Comparison of ENCODE assay signal across 10 mouse cellular contexts in genomic region chr19:32127180-32127850, GRCm38 (mm10). TPM values are rescaled to one million over a fixed set of nuclear protein-coding genes. Genes with fewer than 3 reads are reported as not detected.
DNase-seq lines count a peak whose midpoint lies in the region; ATAC-seq and TF ChIP-seq lines count a peak whose summit lies in the region.
"Had no signal": no experiment of that assay in that cellular context is flagged by ENCODE, and none has a peak within 500 bp of the region (broad histone marks: within the 10 kb centered on the region; RNA-seq: fewer than 3 reads in every experiment).

No protein-coding gene starts in this region.

- H3K4me2 ChIP-seq in lung, embryonic 15.5 days, result no peak overlapping the region
- H3K4me2 ChIP-seq in intestine, postnatal 0 days (replicated peaks; ENCODE audit: low read depth), result no peak overlapping the region
- H3K4me2 ChIP-seq: embryonic facial prominence, embryonic 15.5 days; limb, embryonic 13.5 days had no signal

- H3K4me3 ChIP-seq in lung, embryonic 15.5 days, result no peak overlapping the region
- H3K4me3 ChIP-seq in intestine, postnatal 0 days (ENCODE audit: low read depth, low read length), result no peak overlapping the region
- H3K4me3 ChIP-seq: embryonic facial prominence, embryonic 15.5 days; limb, embryonic 13.5 days had no signal

- no peaks in the 10 kb centered on the region for H3K27me3 ChIP-seq in lung, embryonic 15.5 days
- H3K27me3 ChIP-seq in intestine, postnatal 0 days (replicated peaks; ENCODE audit: control insufficient read depth, insufficient read depth, low read length), result no peaks in the 10 kb centered on the region
- H3K27me3 ChIP-seq: embryonic facial prominence, embryonic 15.5 days; limb, embryonic 13.5 days had no signal

- ATAC-seq in lung, embryonic 15.5 days (ENCODE audit: borderline replicate concordance, extremely low read depth, low FRiP score, low TSS enrichment), result peak; percentile 55; the same call in 1 of the 2 replicates
- peak; percentile 42; the same call in 1 of the 2 replicates for ATAC-seq in intestine, postnatal 0 days

- no peak overlapping the region for H3K9ac ChIP-seq in lung, embryonic 15.5 days
- no peak overlapping the region for H3K9ac ChIP-seq in intestine, postnatal 0 days (ENCODE audit: low read depth, low read length)
- H3K9ac ChIP-seq: embryonic facial prominence, embryonic 15.5 days; limb, embryonic 13.5 days had no signal

- TF ChIP-seq CTCF in intestine, postnatal 0 days (IDR thresholded peaks at IDR 0.05; ENCODE audit: low read depth), result peak; percentile 80

- H3K9me3 ChIP-seq in lung, embryonic 15.5 days, result no peaks in the 10 kb centered on the region
- H3K9me3 ChIP-seq in intestine, postnatal 0 days (ENCODE audit: control insufficient read depth), result no peaks in the 10 kb centered on the region
- H3K9me3 ChIP-seq: embryonic facial prominence, embryonic 15.5 days; limb, embryonic 13.5 days had no signal

- peak; percentile 42 for DNase-seq in adrenal gland, postnatal 14 days
- no peak for DNase-seq in adrenal gland, adult 8-10 months
- no peak for DNase-seq in lung, postnatal 14 days
- DNase-seq in naive thymus-derived CD4-positive, alpha-beta T cell, adult 2 months (ENCODE audit: low read depth), result peak; percentile 49
- DNase-seq in gastrocnemius, postnatal 14 days, result no peak
- DNase-seq in natural killer cell, adult 2 months (ENCODE audit: low spot score in 2 of 2), result no peak

- no peak overlapping the region for H3K27ac ChIP-seq in lung, embryonic 15.5 days
- peak overlapping the region; percentile 50; the same call in 1 of the 2 replicates for H3K27ac ChIP-seq in intestine, postnatal 0 days (ENCODE audit: low read depth, low read length)
- H3K27ac ChIP-seq: embryonic facial prominence, embryonic 15.5 days; limb, embryonic 13.5 days had no signal

- 70% methylated on average over 10 of the region's 10 CpGs for WGBS in lung, embryonic 15.5 days
- 64% methylated on average over 10 of the region's 10 CpGs for whole genome bisulfite sequencing in intestine, postnatal 0 days

- intact Hi-C loops in gastrocnemius, postnatal 14 days (cut with DNase I; ENCODE audit: low total_unique reads), result no loop called here

- H3K36me3 ChIP-seq in lung, embryonic 15.5 days, result peaks cover 14% of the 10 kb centered on the region
- peaks cover 16% of the 10 kb centered on the region; the same call in 1 of the 2 replicates for H3K36me3 ChIP-seq in intestine, postnatal 0 days (ENCODE audit: control insufficient read depth, insufficient read depth)

- no peaks in the 10 kb centered on the region for H3K4me1 ChIP-seq in lung, embryonic 15.5 days
- 0 out of 2 replicates have a peak, but pooled peaks cover 4% of the 10 kb centered on the region for H3K4me1 ChIP-seq in intestine, postnatal 0 days (replicated peaks; ENCODE audit: control insufficient read depth, insufficient read depth, low read length)

RNA-seq across cellular contexts. Expression of gene Asah2, which starts 19.3 kb away (rescaled TPM):
- total RNA-seq in adrenal gland, postnatal 14 days (2021), result 17.8 and 20.2 TPM in 2 replicates
- total RNA-seq in adrenal gland, adult 8-10 months (2022), result 10 to 100 TPM; 27.8 to 40.4 (median 33.7) TPM
- 1.6 and 2.6 TPM in 2 replicates for polyA plus RNA-seq in lung, embryonic 15.5 days (2015; fragmentation: Nextera tagmentation; extraction: Ambion mirVana)
- polyA plus RNA-seq in intestine, postnatal 0 days (2015; fragmentation: Nextera tagmentation; extraction: Ambion mirVana), result 22.8 and 27.7 TPM in 2 replicates
- 1 to 10 TPM; 6.4 to 6.6 TPM for total RNA-seq in gastrocnemius, postnatal 14 days (2021)

Comparison
In these comparisons a context has a peak if more than half of its experiments do, and no peak if none do; other contexts are left out.
1. DNase-seq: peak in adrenal gland, postnatal 14 days (single experiment) and naive thymus-derived CD4-positive, alpha-beta T cell, adult 2 months (single experiment); none in adrenal gland, adult 8-10 months (single experiment), lung, postnatal 14 days (single experiment), gastrocnemius, postnatal 14 days (single experiment) and natural killer cell, adult 2 months (0 of 2).